Mouse (Mus musculus): ENCODE measurements around the gene Stt3b. TPM values are rescaled to one million over a fixed set of nuclear protein-coding genes. Genes with fewer than 3 reads are reported as not detected.

The Stt3b gene
- 122 and 132 TPM in 2 replicates for polyA plus RNA-seq (2014; fragmentation: Nextera tagmentation; extraction: Ambion mirVana)

- ATAC-seq (ENCODE audit: insufficient read depth, low FRiP score, low TSS enrichment) (peak; percentile 94), DNase-seq (ENCODE audit: low spot score) (peak; percentile 100)
- peak within 1 kb of the TSS; percentile 97 for H3K27ac ChIP-seq (ENCODE audit: low read depth, low read length)
- under 1% methylated on average over 91 of the region's 91 CpGs for WGBS
- peak within 1 kb of the TSS; percentile 98 for H3K9ac ChIP-seq (ENCODE audit: low read length)
- no peaks in the 10 kb centered on the region for H3K27me3 ChIP-seq (ENCODE audit: control insufficient read depth, insufficient read depth, low read length)
- H3K4me3 ChIP-seq (ENCODE audit: low read depth, low read length), result peak within 1 kb of the TSS; percentile 98
- peak within 1 kb of the TSS; percentile 73 for H3K4me2 ChIP-seq (ENCODE audit: low read depth)
- peaks cover 23% of the 10 kb centered on the region for H3K4me1 ChIP-seq (ENCODE audit: control insufficient read depth, insufficient read depth, low read length)
- no peaks in the 10 kb centered on the region for H3K36me3 ChIP-seq (ENCODE audit: control insufficient read depth, insufficient read depth, low read length)
- no peaks in the 10 kb centered on the region for H3K9me3 ChIP-seq (ENCODE audit: control insufficient read depth, low read length)
Measured at GRCm38 (mm10) chr9:115310346-115311222, at the start of gene Stt3b. TSS of gene Stt3b (minus strand) at chr9:115310421.

DNA sequence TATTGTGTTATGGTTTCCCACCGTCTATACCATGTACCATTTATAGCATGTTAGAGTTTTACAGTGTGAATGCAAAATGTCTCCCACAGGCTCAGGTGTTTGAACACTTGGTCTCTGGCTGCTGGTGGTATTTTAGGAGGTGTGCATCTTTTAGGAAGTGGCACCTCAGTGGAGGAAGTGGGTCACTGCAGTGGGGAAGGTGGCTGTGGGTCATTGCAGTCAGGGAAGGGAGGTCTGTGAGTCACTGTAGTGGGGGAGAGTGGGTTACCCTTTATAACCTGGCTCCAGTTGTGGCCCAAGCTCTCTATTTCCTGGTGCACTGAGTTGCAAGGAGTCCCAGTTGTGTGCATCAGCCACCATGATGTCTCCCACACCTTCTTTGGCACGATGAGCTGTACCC lies 48.2 kb upstream of the Stt3b start:
- Histone ChIP-seq H3K9me3 (ENCODE audit: control insufficient read depth, low read length) (no peaks in the 10 kb centered on the region), H3K27ac (ENCODE audit: low read depth, low read length) (no peak overlapping the region), H3K36me3 (ENCODE audit: control insufficient read depth, insufficient read depth, low read length) (no peaks in the 10 kb centered on the region), H3K4me3 (ENCODE audit: low read depth, low read length) (no peak overlapping the region), H3K4me2 (ENCODE audit: low read depth) (no peak overlapping the region), H3K27me3 (ENCODE audit: control insufficient read depth, insufficient read depth, low read length) (no peaks in the 10 kb centered on the region), H3K4me1 (ENCODE audit: control insufficient read depth, insufficient read depth, low read length) (no peaks in the 10 kb centered on the region), H3K9ac (ENCODE audit: low read length) (no peak overlapping the region)
- WGBS, result 95% methylated on average over 2 of the region's 2 CpGs
- DNase-seq (ENCODE audit: low spot score) (no peak), ATAC-seq (ENCODE audit: insufficient read depth, low FRiP score, low TSS enrichment) (no peak)

DNA sequence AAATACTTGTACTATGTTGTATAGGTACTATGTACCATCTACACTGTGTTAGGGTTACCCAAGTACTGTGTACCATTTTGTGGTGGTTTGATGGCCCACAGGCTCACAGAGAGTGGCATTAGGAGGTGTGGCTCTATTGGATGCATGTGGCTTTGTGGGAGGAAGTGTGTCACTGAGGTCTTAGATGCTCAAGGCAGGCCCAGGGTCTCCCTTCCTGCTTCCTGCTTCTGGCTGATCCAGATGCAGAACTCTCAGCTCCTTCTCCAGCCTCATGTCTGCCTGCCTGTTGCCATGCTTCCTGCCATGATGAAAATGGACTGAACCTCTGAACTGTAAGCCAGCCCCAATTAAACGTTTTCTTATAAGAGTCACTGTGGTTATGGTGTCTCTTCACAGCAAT lies 47.8 kb upstream of the Stt3b start:
- Histone ChIP-seq H3K9me3 (ENCODE audit: control insufficient read depth, low read length) (no peaks in the 10 kb centered on the region), H3K4me2 (ENCODE audit: low read depth) (no peak overlapping the region), H3K27ac (ENCODE audit: low read depth, low read length) (no peak overlapping the region), H3K4me3 (ENCODE audit: low read depth, low read length) (no peak overlapping the region), H3K27me3 (ENCODE audit: control insufficient read depth, insufficient read depth, low read length) (no peaks in the 10 kb centered on the region), H3K9ac (ENCODE audit: low read length) (no peak overlapping the region), H3K4me1 (ENCODE audit: control insufficient read depth, insufficient read depth, low read length) (no peaks in the 10 kb centered on the region), H3K36me3 (ENCODE audit: control insufficient read depth, insufficient read depth, low read length) (no peaks in the 10 kb centered on the region)
- 91% methylated on average over 1 of the region's 1 CpGs for WGBS
- ATAC-seq (ENCODE audit: insufficient read depth, low FRiP score, low TSS enrichment) (no peak), DNase-seq (ENCODE audit: low spot score) (no peak)

DNA sequence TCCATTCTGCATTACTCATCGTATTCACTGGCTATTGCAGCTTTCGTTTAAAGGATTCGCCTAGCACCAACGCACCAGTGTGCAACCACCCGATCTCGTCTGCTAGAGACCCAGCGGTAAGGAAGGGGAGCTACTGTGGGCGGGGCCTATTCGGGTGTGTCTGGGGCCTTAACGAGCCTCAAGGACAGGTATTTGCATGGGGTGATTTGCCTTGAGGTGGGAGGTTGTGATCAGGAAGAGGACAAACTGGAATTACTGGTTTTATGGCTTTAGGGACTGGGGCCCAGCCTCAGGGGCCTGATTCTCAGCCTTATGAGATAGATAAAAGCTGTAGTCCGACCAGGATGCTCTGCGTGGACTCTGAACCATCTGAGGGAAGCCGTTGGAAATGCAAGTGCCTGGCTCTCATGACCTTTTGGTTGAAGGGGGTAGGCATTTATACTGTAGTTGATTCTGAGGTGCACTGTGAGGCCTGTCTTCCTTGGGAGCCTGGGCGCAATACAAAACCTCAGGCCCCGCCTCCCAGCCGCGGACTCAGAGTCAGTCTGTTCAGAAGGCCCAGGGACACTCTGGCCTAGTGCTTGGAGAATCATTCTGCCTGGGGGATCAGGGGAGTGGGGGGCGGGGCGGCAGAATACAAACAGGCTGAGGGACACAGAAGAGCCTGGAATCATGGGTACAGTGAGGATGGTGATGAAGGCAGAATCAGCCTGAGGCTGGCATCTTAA lies 46.7 kb upstream of the Stt3b start:
- DNase-seq (ENCODE audit: low spot score) (no peak), ATAC-seq (ENCODE audit: insufficient read depth, low FRiP score, low TSS enrichment) (0 out of 2 replicates have a peak, but pooled peaks have one; percentile 35)
- Histone ChIP-seq H3K9ac (ENCODE audit: low read length) (no peak overlapping the region), H3K4me2 (ENCODE audit: low read depth) (no peak overlapping the region), H3K27me3 (ENCODE audit: control insufficient read depth, insufficient read depth, low read length) (no peaks in the 10 kb centered on the region), H3K36me3 (ENCODE audit: control insufficient read depth, insufficient read depth, low read length) (no peaks in the 10 kb centered on the region), H3K4me1 (ENCODE audit: control insufficient read depth, insufficient read depth, low read length) (no peaks in the 10 kb centered on the region), H3K27ac (ENCODE audit: low read depth, low read length) (no peak overlapping the region), H3K4me3 (ENCODE audit: low read depth, low read length) (no peak overlapping the region), H3K9me3 (ENCODE audit: control insufficient read depth, low read length) (no peaks in the 10 kb centered on the region)
- WGBS, result 24% methylated on average over 19 of the region's 19 CpGs

GRCm38 (mm10) chr9:115355972-115356371 lies 45.8 kb upstream of the Stt3b start:
- Histone ChIP-seq H3K9me3 (ENCODE audit: control insufficient read depth, low read length) (no peaks in the 10 kb centered on the region), H3K27ac (ENCODE audit: low read depth, low read length) (no peak overlapping the region)
- 25% methylated on average over 5 of the region's 5 CpGs for WGBS

GRCm38 (mm10) chr9:115349741-115350512 lies 39.7 kb upstream of the Stt3b start:
- 81% methylated on average over 4 of the region's 4 CpGs for WGBS

More at GRCm38 (mm10) chr9:115355972-115356371, 45.8 kb upstream of the Stt3b start:
- Histone ChIP-seq H3K4me3 (ENCODE audit: low read depth, low read length) (no peak overlapping the region), H3K4me2 (ENCODE audit: low read depth) (no peak overlapping the region), H3K36me3 (ENCODE audit: control insufficient read depth, insufficient read depth, low read length) (no peaks in the 10 kb centered on the region), H3K9ac (ENCODE audit: low read length) (no peak overlapping the region), H3K27me3 (ENCODE audit: control insufficient read depth, insufficient read depth, low read length) (no peaks in the 10 kb centered on the region), H3K4me1 (ENCODE audit: control insufficient read depth, insufficient read depth, low read length) (no peaks in the 10 kb centered on the region)
- DNase-seq (ENCODE audit: low spot score), result no peak
- ATAC-seq (ENCODE audit: insufficient read depth, low FRiP score, low TSS enrichment), result no peak

GRCm38 (mm10) chr9:115349106-115349505 lies 38.9 kb upstream of the Stt3b start:
- no peak overlapping the region for H3K9ac ChIP-seq (ENCODE audit: low read length)
- no peak overlapping the region for H3K4me2 ChIP-seq (ENCODE audit: low read depth)
- no peak overlapping the region for H3K4me3 ChIP-seq (ENCODE audit: low read depth, low read length)
- no peaks in the 10 kb centered on the region for H3K9me3 ChIP-seq (ENCODE audit: control insufficient read depth, low read length)
- H3K27ac ChIP-seq (ENCODE audit: low read depth, low read length), result no peak overlapping the region
- 76% methylated on average over 1 of the region's 1 CpGs for WGBS
- H3K36me3 ChIP-seq (ENCODE audit: control insufficient read depth, insufficient read depth, low read length), result no peaks in the 10 kb centered on the region
- H3K27me3 ChIP-seq (ENCODE audit: control insufficient read depth, insufficient read depth, low read length), result no peaks in the 10 kb centered on the region
- DNase-seq (ENCODE audit: low spot score), result no peak
- ATAC-seq (ENCODE audit: insufficient read depth, low FRiP score, low TSS enrichment), result no peak
- no peaks in the 10 kb centered on the region for H3K4me1 ChIP-seq (ENCODE audit: control insufficient read depth, insufficient read depth, low read length)

More at GRCm38 (mm10) chr9:115349741-115350512, 39.7 kb upstream of the Stt3b start:
- Histone ChIP-seq H3K27ac (ENCODE audit: low read depth, low read length) (no peak overlapping the region), H3K27me3 (ENCODE audit: control insufficient read depth, insufficient read depth, low read length) (no peaks in the 10 kb centered on the region), H3K4me2 (ENCODE audit: low read depth) (no peak overlapping the region), H3K9ac (ENCODE audit: low read length) (no peak overlapping the region), H3K36me3 (ENCODE audit: control insufficient read depth, insufficient read depth, low read length) (no peaks in the 10 kb centered on the region), H3K4me1 (ENCODE audit: control insufficient read depth, insufficient read depth, low read length) (no peaks in the 10 kb centered on the region), H3K9me3 (ENCODE audit: control insufficient read depth, low read length) (no peaks in the 10 kb centered on the region), H3K4me3 (ENCODE audit: low read depth, low read length) (no peak overlapping the region)
- ATAC-seq (ENCODE audit: insufficient read depth, low FRiP score, low TSS enrichment) (no peak), DNase-seq (ENCODE audit: low spot score) (no peak)

DNA sequence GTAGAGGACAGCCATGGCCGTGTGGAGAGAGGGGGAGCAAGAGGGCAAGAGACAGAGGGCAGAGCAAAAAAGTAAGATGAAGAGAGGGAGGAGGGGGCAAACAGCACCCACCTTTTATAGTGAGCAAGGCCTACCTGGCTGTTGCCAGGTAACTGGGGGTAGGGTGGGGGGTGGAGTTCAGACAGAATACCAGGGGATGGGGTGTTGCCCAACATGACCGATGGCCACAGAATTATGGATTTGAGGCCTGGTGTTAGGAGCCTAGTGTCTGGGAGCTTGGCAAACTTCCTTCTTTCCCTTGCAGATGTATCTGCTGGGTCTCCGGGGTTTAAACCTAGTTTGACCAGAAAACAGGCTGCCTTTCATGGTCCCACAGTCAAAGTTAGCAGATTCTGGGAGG lies 34.7 kb upstream of the Stt3b start:
- WGBS, result 80% methylated on average over 3 of the region's 3 CpGs
- DNase-seq (ENCODE audit: low spot score) (no peak), ATAC-seq (ENCODE audit: insufficient read depth, low FRiP score, low TSS enrichment) (no peak)
- Histone ChIP-seq H3K27ac (ENCODE audit: low read depth, low read length) (no peak overlapping the region), H3K27me3 (ENCODE audit: control insufficient read depth, insufficient read depth, low read length) (no peaks in the 10 kb centered on the region), H3K4me1 (ENCODE audit: control insufficient read depth, insufficient read depth, low read length) (no peaks in the 10 kb centered on the region), H3K9me3 (ENCODE audit: control insufficient read depth, low read length) (no peaks in the 10 kb centered on the region), H3K9ac (ENCODE audit: low read length) (no peak overlapping the region), H3K4me2 (ENCODE audit: low read depth) (no peak overlapping the region), H3K4me3 (ENCODE audit: low read depth, low read length) (no peak overlapping the region), H3K36me3 (ENCODE audit: control insufficient read depth, insufficient read depth, low read length) (no peaks in the 10 kb centered on the region)

All from neural tube, embryonic 11.5 days (tissue).